Mouse (Mus musculus) small intestine, adult 2 months (tissue): ENCODE results near the gene Gpatch11.

ENCODE experiments used
- CTCF ChIP-seq: fragments of 200-500 bp; IDR thresholded peaks from 2 replicates; pipeline ENCODE4 v1.5.1; 2012; ENCODE audit warnings: low read depth, mild to moderate bottlenecking, control low read depth, inconsistent platforms, low read length, moderate library complexity, mixed read lengths; ENCODE audit not compliant: insufficient replicate concordance, insufficient read length; ENCODE audit errors: extremely low read depth
- POLR2A ChIP-seq: fragments of 200-500 bp; IDR thresholded peaks from 2 replicates; pipeline ENCODE4 v1.6.1; 2012; ENCODE audit warnings: low read depth, mild to moderate bottlenecking, control low read depth, inconsistent platforms, low read length, moderate library complexity

GRCm38 (mm10) chr17:78881878-78882304 is 46.5 kb downstream of the Gpatch11 start:
- no peak for TF ChIP-seq CTCF
- TF ChIP-seq POLR2A: no peak
